Mouse (Mus musculus): ENCODE results near the gene Pitpna. TPM values are rescaled to one million over a fixed set of nuclear protein-coding genes. Genes with fewer than 3 reads are reported as not detected.

The Pitpna gene
- polyA plus RNA-seq, 1 experiment from 2014 or later, result 107 TPM

DNA sequence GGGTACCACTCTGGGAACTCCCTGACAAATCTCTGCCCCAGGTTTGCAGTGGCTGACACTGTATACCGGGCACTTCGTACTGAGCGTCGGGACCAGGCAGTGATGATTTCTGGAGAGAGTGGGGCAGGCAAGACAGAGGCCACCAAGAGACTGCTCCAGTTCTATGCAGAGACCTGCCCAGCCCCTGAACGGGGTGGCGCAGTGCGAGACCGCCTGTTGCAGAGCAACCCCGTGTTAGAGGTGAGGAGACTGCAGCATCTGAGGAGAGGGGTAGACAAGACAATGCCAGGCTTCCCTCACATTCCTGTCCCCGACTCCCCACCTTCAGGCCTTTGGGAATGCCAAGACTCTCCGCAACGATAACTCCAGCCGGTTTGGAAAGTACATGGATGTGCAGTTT is 70.4 kb downstream of the Pitpna start:
- no peak for ATAC-seq (ENCODE audit: low FRiP score, low read depth)
- H3K4me1 ChIP-seq, result peaks cover 28% of the 10 kb centered on the region
- no peak overlapping the region for H3K4me2 ChIP-seq (replicated peaks)
- no peaks in the 10 kb centered on the region for H3K9me3 ChIP-seq
- 0 out of 2 replicates have a peak, but pooled peaks cover 3% of the 10 kb centered on the region for H3K36me3 ChIP-seq
- H3K27ac ChIP-seq (replicated peaks), result no peak overlapping the region
- peaks cover 46% of the 10 kb centered on the region for H3K27me3 ChIP-seq
- no peak overlapping the region for H3K9ac ChIP-seq (replicated peaks)
- 95% methylated on average over 13 of the region's 13 CpGs for WGBS
- no peak overlapping the region for H3K4me3 ChIP-seq

DNA sequence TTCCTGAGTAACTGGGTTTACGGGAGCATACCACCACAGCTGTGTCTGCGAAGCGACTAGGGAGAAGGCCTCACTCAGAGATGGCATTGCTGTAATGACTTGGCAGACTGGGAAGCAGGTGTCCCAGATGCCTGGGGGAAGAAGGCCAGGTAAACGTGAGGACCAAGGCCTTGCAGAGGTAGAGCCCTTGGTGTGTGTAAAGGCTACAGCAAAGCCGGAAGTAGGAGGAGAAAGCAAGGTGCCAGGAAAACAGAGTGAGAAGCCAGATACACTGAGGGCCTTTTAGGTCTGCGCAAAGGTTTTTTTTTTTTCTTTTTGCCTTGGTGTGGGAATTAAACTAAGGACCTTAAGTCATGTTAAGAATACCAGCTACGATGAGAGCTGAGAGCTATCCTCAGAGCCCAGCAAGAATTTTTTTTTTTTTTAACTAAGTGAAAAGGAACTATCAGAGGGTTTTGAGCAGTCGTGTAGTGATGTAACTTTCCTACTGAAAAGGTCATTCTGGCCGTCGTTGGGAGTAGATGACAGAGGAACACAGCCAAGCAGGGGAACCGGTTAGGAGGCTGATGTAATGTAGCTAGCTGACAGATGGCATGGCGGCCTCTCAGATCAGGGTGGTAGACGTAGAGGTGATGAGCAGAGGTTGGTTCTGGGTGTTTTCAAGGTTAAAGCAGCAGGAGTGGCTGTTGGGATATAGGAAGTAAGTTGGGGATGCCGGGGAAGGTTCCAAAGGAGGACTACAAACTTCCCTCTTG is 71.3 kb downstream of the Pitpna start:
- ATAC-seq (ENCODE audit: low FRiP score, low read depth), result no peak
- H3K4me3 ChIP-seq, result no peak overlapping the region
- no peak overlapping the region for H3K27ac ChIP-seq (replicated peaks)
- H3K36me3 ChIP-seq, result 0 out of 2 replicates have a peak, but pooled peaks cover 3% of the 10 kb centered on the region
- no peak overlapping the region for H3K4me2 ChIP-seq (replicated peaks)
- H3K4me1 ChIP-seq, result peaks cover 20% of the 10 kb centered on the region
- no peaks in the 10 kb centered on the region for H3K9me3 ChIP-seq
- H3K9ac ChIP-seq (replicated peaks), result no peak overlapping the region
- H3K27me3 ChIP-seq, result peaks cover 37% of the 10 kb centered on the region
- 89% methylated on average over 14 of the region's 14 CpGs for WGBS

GRCm38 (mm10) chr11:75660081-75660590 is 72.2 kb downstream of the Pitpna start:
- no peak overlapping the region for H3K9ac ChIP-seq (replicated peaks)
- H3K9me3 ChIP-seq, result no peaks in the 10 kb centered on the region
- no peak overlapping the region for H3K27ac ChIP-seq (replicated peaks)
- H3K4me1 ChIP-seq, result peaks cover 14% of the 10 kb centered on the region
- no peak overlapping the region for H3K4me3 ChIP-seq
- no peak overlapping the region for H3K4me2 ChIP-seq (replicated peaks)
- H3K36me3 ChIP-seq, result peaks cover 4% of the 10 kb centered on the region; the same call in 1 of the 2 replicates
- ATAC-seq (ENCODE audit: low FRiP score, low read depth), result no peak
- H3K27me3 ChIP-seq, result peaks cover 28% of the 10 kb centered on the region
- WGBS, result 94% methylated on average over 12 of the region's 12 CpGs

DNA sequence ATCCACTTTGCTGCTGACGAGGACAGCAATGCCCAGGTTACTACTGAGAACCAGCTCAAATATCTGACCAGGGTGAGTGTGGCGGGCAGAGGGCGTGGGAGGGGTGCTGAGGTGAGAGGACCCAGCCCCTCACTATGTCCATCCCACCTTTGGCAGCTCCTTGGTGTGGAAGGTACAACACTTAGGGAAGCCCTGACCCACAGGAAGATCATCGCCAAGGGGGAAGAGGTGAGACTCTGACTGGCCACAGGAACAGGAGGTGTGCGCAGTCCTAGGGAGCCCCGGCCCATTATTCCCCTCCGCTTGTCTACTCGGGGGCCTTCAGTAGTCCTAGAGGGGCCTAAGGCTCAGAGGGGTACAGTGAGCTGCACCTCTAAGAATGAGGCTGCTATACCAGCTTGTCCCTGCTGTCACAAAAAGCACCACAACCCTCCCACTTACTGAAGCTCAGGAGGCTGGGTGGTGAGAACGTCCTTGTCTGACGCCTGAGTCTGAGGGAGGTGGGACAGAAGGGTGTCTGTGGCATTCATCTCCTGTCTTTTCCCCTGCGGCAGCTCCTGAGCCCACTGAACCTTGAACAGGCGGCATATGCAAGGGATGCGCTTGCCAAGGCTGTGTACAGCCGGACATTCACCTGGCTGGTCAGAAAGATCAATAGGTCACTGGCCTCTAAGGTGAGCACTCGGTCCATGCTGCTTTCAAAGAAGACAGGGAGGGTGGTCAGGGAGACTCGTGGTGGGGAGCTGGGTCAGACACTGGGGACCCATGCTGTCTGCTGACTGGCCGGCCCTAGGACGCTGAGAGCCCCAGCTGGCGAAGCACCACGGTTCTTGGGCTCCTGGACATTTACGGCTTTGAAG is 73.3 kb downstream of the Pitpna start:
- H3K36me3 ChIP-seq, result peaks cover 12% of the 10 kb centered on the region; the same call in 1 of the 2 replicates
- WGBS, result 92% methylated on average over 21 of the region's 21 CpGs
- no peak overlapping the region for H3K9ac ChIP-seq (replicated peaks)
- no peak overlapping the region for H3K27ac ChIP-seq (replicated peaks)
- no peak overlapping the region for H3K4me3 ChIP-seq
- H3K4me1 ChIP-seq, result peaks cover 6% of the 10 kb centered on the region
- H3K27me3 ChIP-seq, result peaks cover 17% of the 10 kb centered on the region
- H3K4me2 ChIP-seq (replicated peaks), result no peak overlapping the region
- no peaks in the 10 kb centered on the region for H3K9me3 ChIP-seq
- ATAC-seq (ENCODE audit: low FRiP score, low read depth), result no peak

- H3K4me3 ChIP-seq, result no peak overlapping the region
- ATAC-seq (ENCODE audit: low FRiP score, low read depth), result no peak
Observed at GRCm38 (mm10) chr11:75662131-75662530, 74.2 kb downstream of the Pitpna start.

GRCm38 (mm10) chr11:75666296-75666695 is 78.4 kb downstream of the Pitpna start:
- WGBS, result 97% methylated on average over 6 of the region's 6 CpGs
- peaks cover 20% of the 10 kb centered on the region; the same call in 1 of the 2 replicates for H3K36me3 ChIP-seq
- H3K27me3 ChIP-seq, result no peaks in the 10 kb centered on the region
- no peak overlapping the region for H3K9ac ChIP-seq (replicated peaks)
- ATAC-seq (ENCODE audit: low FRiP score, low read depth), result no peak
- no peak overlapping the region for H3K4me3 ChIP-seq
- H3K4me2 ChIP-seq (replicated peaks), result no peak overlapping the region
- no peaks in the 10 kb centered on the region for H3K4me1 ChIP-seq
- H3K9me3 ChIP-seq, result no peaks in the 10 kb centered on the region
- H3K27ac ChIP-seq (replicated peaks), result no peak overlapping the region

More at GRCm38 (mm10) chr11:75662131-75662530, 74.2 kb downstream of the Pitpna start:
- no peak overlapping the region for H3K9ac ChIP-seq (replicated peaks)
- H3K9me3 ChIP-seq, result no peaks in the 10 kb centered on the region
- H3K4me2 ChIP-seq (replicated peaks), result no peak overlapping the region
- no peak overlapping the region for H3K27ac ChIP-seq (replicated peaks)
- WGBS, result 89% methylated on average over 7 of the region's 7 CpGs
- no peaks in the 10 kb centered on the region for H3K4me1 ChIP-seq
- 0 out of 2 replicates have a peak, but pooled peaks cover 8% of the 10 kb centered on the region for H3K27me3 ChIP-seq
- peaks cover 12% of the 10 kb centered on the region; the same call in 1 of the 2 replicates for H3K36me3 ChIP-seq

GRCm38 (mm10) chr11:75668621-75669020 is 80.7 kb downstream of the Pitpna start:
- 86% methylated on average over 3 of the region's 3 CpGs for WGBS
- Histone ChIP-seq H3K9me3 (no peaks in the 10 kb centered on the region), H3K4me2 (replicated peaks) (no peak overlapping the region), H3K4me1 (no peaks in the 10 kb centered on the region), H3K27ac (replicated peaks) (no peak overlapping the region), H3K9ac (replicated peaks) (no peak overlapping the region), H3K27me3 (no peaks in the 10 kb centered on the region), H3K4me3 (no peak overlapping the region), H3K36me3 (peaks cover 22% of the 10 kb centered on the region; the same call in 1 of the 2 replicates)
- no peak for ATAC-seq (ENCODE audit: low FRiP score, low read depth)

DNA sequence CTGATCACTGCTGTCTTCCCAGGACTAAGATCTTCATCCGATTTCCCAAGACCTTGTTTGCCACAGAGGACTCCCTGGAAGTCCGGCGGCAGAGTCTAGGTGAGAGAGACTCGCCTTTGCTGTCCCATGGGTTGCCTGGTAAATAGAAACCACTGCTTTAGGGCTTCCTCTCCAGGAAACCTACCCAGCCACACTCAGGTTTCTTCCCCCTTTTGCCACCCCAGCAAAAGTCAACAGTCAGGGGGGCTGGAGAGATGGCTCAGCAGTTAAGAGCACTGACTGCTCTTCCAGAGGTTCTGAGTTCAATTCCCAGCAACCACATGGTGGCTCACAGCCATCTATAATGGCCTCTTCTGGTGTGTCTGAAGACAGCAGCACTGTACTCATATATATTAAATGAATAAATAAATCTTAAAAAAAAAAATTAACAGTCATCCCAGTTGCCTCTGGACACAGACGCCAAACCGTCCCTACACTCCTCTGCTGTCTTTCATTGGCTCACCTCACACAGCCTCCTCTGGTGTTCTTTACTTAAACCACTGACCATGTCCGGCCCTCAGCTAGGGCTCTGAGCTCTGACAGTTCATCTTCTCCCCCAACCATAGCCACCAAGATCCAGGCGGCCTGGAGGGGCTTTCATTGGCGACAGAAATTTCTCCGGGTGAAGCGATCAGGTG is 81.4 kb downstream of the Pitpna start:
- H3K4me1 ChIP-seq, result no peaks in the 10 kb centered on the region
- no peak for ATAC-seq (ENCODE audit: low FRiP score, low read depth)
- no peak overlapping the region for H3K9ac ChIP-seq (replicated peaks)
- H3K27ac ChIP-seq (replicated peaks), result no peak overlapping the region
- no peak overlapping the region for H3K4me3 ChIP-seq
- H3K4me2 ChIP-seq (replicated peaks), result no peak overlapping the region
- WGBS, result 86% methylated on average over 11 of the region's 11 CpGs
- H3K27me3 ChIP-seq, result no peaks in the 10 kb centered on the region
- H3K36me3 ChIP-seq, result peaks cover 22% of the 10 kb centered on the region; the same call in 1 of the 2 replicates
- H3K9me3 ChIP-seq, result no peaks in the 10 kb centered on the region

GRCm38 (mm10) chr11:75669853-75670200 is 81.9 kb downstream of the Pitpna start:
- no peaks in the 10 kb centered on the region for H3K4me1 ChIP-seq
- no peak overlapping the region for H3K4me3 ChIP-seq
- no peaks in the 10 kb centered on the region for H3K9me3 ChIP-seq
- H3K4me2 ChIP-seq (replicated peaks), result no peak overlapping the region
- no peaks in the 10 kb centered on the region for H3K27me3 ChIP-seq
- 91% methylated on average over 12 of the region's 12 CpGs for WGBS
- H3K9ac ChIP-seq (replicated peaks), result no peak overlapping the region
- no peak overlapping the region for H3K27ac ChIP-seq (replicated peaks)
- H3K36me3 ChIP-seq, result peaks cover 22% of the 10 kb centered on the region; the same call in 1 of the 2 replicates
- ATAC-seq (ENCODE audit: low FRiP score, low read depth), result no peak

DNA sequence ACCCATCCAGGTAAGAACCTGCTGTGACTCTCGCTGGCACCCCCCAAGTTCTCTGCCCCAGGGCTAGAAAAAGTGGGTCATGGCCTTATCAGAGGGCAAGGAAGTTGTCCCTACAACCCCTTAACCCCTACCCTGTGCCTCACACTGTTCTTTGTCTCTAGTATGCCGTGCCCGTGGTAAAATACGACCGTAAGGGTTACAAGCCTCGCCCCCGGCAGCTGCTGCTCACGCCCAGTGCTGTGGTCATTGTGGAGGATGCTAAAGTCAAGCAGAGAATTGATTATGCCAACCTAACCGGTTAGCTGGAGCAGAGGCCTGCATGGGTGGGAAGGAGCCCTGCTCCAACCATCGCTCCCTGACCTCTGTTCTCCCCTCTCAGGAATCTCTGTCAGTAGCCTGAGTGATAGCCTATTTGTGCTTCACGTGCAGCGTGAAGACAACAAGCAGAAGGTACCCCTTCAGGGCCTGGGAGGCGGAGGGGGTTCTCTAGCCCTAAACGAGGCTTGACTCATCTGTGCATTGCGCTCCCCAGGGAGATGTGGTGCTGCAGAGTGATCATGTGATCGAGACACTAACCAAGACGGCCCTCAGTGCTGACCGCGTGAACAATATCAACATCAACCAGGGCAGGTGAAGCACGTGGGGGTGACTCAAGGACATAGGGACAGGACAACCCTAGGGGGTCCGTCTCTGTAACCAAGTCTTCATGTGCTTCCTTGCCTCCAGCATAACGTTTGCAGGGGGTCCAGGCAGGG is 83.7 kb downstream of the Pitpna start:
- Histone ChIP-seq H3K4me1 (no peaks in the 10 kb centered on the region), H3K4me2 (replicated peaks) (no peak overlapping the region), H3K27ac (replicated peaks) (no peak overlapping the region), H3K36me3 (peaks cover 13% of the 10 kb centered on the region; the same call in 1 of the 2 replicates), H3K4me3 (no peak overlapping the region), H3K9me3 (no peaks in the 10 kb centered on the region), H3K27me3 (no peaks in the 10 kb centered on the region), H3K9ac (replicated peaks) (no peak overlapping the region)
- no peak for ATAC-seq (ENCODE audit: low FRiP score, low read depth)
- WGBS, result 86% methylated on average over 22 of the region's 22 CpGs

GRCm38 (mm10) chr11:75673411-75673810 is 85.5 kb downstream of the Pitpna start:
- H3K4me3 ChIP-seq, result no peak overlapping the region
- no peaks in the 10 kb centered on the region for H3K4me1 ChIP-seq
- 88% methylated on average over 5 of the region's 5 CpGs for WGBS
- no peak overlapping the region for H3K4me2 ChIP-seq (replicated peaks)
- ATAC-seq (ENCODE audit: low FRiP score, low read depth), result no peak
- H3K36me3 ChIP-seq, result peaks cover 13% of the 10 kb centered on the region; the same call in 1 of the 2 replicates
- no peaks in the 10 kb centered on the region for H3K9me3 ChIP-seq
- no peaks in the 10 kb centered on the region; the same call in 1 of the 2 replicates for H3K27me3 ChIP-seq
- no peak overlapping the region for H3K9ac ChIP-seq (replicated peaks)
- H3K27ac ChIP-seq (replicated peaks), result no peak overlapping the region
